Mouse (Mus musculus) spleen, postnatal 36 days (tissue): ENCODE data around the gene Rora.

Experiments
- DNase-seq, 2 experiments: peaks; one replicate each; pipeline ENCODE4 v3.0.0; 2022; ENCODE audit warnings: low spot score in 2 of 2, mixed read lengths in 1 of 2

Rora gene

GRCm38 (mm10) chr9:68759324-68759723, 105.7 kb downstream of the Rora start:
- no peak for DNase-seq

- DNase-seq: no peak
Observed at GRCm38 (mm10) chr9:68760329-68760728, 106.7 kb downstream of the Rora start.

GRCm38 (mm10) chr9:68760876-68761275, 107.3 kb downstream of the Rora start:
- DNase-seq: no peak

GRCm38 (mm10) chr9:68761672-68762071, 108.1 kb downstream of the Rora start:
- DNase-seq: no peak

GRCm38 (mm10) chr9:68765595-68765994, 112.0 kb downstream of the Rora start:
- no peak for DNase-seq

GRCm38 (mm10) chr9:68769638-68770037, 116.1 kb downstream of the Rora start:
- no peak for DNase-seq

- no peak for DNase-seq
Observed at GRCm38 (mm10) chr9:68771383-68771782, 117.8 kb downstream of the Rora start.

GRCm38 (mm10) chr9:68773770-68774169, 120.2 kb downstream of the Rora start:
- DNase-seq: no peak

- DNase-seq: no peak
Observed at GRCm38 (mm10) chr9:68782011-68782410, 128.4 kb downstream of the Rora start.

- DNase-seq: no peak
Observed at GRCm38 (mm10) chr9:68782604-68783003, 129.0 kb downstream of the Rora start.

GRCm38 (mm10) chr9:68783246-68783645, 129.7 kb downstream of the Rora start:
- DNase-seq: no peak

- DNase-seq: no peak
Observed at GRCm38 (mm10) chr9:68786614-68787293, 133.2 kb downstream of the Rora start.

- DNase-seq: no peak
Observed at GRCm38 (mm10) chr9:68787665-68788064, 134.1 kb downstream of the Rora start.

GRCm38 (mm10) chr9:68790922-68791321, 137.3 kb downstream of the Rora start:
- no peak for DNase-seq

GRCm38 (mm10) chr9:68791982-68792540, 138.5 kb downstream of the Rora start:
- no peak for DNase-seq

GRCm38 (mm10) chr9:68795314-68795713, 141.7 kb downstream of the Rora start:
- no peak for DNase-seq

GRCm38 (mm10) chr9:68798221-68798620, 144.6 kb downstream of the Rora start:
- no peak for DNase-seq

GRCm38 (mm10) chr9:68799065-68799464, 145.5 kb downstream of the Rora start:
- no peak for DNase-seq

GRCm38 (mm10) chr9:68804229-68804628, 150.6 kb downstream of the Rora start:
- no peak for DNase-seq

- DNase-seq: no peak
Observed at GRCm38 (mm10) chr9:68805776-68806175, 152.2 kb downstream of the Rora start.

- no peak for DNase-seq
Observed at GRCm38 (mm10) chr9:68807735-68808134, 154.1 kb downstream of the Rora start.

- no peak for DNase-seq
Observed at GRCm38 (mm10) chr9:68809536-68809935, 155.9 kb downstream of the Rora start.

- no peak for DNase-seq
Observed at GRCm38 (mm10) chr9:68814723-68815122, 161.1 kb downstream of the Rora start.

- no peak for DNase-seq
Observed at GRCm38 (mm10) chr9:68815877-68816276, 162.3 kb downstream of the Rora start.
